Mouse (Mus musculus): ENCODE measurements around the gene Pde11a. TPM values are rescaled to one million over a fixed set of nuclear protein-coding genes. Genes with fewer than 3 reads are reported as not detected.
A peak's percentile ranks its signal among the peaks of the same experiment; 100 is the strongest.

The Pde11a gene
- polyA plus RNA-seq, 1 experiment: 0.83 TPM

DNA sequence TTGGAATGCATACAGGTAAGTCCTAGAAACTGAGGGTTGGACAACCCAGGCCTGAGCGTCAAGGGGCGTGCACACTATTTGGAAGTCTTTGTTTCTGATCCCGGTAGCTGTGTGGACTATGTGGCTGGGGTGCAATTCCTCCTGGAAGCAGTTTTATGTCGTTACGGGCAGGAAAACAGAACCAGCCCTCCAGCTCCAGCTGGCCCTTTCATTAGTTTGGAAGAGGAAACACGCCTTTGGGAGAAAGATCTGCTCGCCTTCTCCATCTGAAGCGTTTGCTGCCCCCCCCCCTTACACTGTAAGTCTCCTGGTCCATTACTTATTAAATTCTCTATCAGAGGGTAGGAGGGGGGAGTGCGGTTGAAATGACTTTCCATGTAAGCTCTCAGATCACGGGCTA lies 279.0 kb downstream of the Pde11a start:
- no peaks in the 10 kb centered on the region for H3K36me3 ChIP-seq (ENCODE audit: control insufficient read depth, insufficient read depth, low read length)
- H3K27me3 ChIP-seq (replicated peaks; ENCODE audit: control insufficient read depth, insufficient read depth, low read length): no peaks in the 10 kb centered on the region
- 64% methylated on average over 10 of the region's 10 CpGs for WGBS
- H3K4me3 ChIP-seq (ENCODE audit: insufficient read depth, low read depth, low read length): no peak overlapping the region
- TF ChIP-seq POLR2A (IDR thresholded peaks at IDR 0.05; ENCODE audit: low read depth, low read length) (no peak), CTCF (conservative IDR thresholded peaks at IDR 0.05; ENCODE audit: insufficient read depth, insufficient read length, low read depth, low read length) (no peak)
- DNase-seq: no peak
- no peaks in the 10 kb centered on the region for H3K4me1 ChIP-seq (ENCODE audit: control insufficient read depth, insufficient read depth, low read length)
- no peak overlapping the region for H3K27ac ChIP-seq (ENCODE audit: insufficient read depth, low read depth, low read length)

GRCm38 (mm10) chr2:76058661-76059467 lies 279.7 kb downstream of the Pde11a start:
- H3K36me3 ChIP-seq (ENCODE audit: control insufficient read depth, insufficient read depth, low read length): no peaks in the 10 kb centered on the region
- no peak for TF ChIP-seq POLR2A (IDR thresholded peaks at IDR 0.05; ENCODE audit: low read depth, low read length)
- no peak for TF ChIP-seq CTCF (conservative IDR thresholded peaks at IDR 0.05; ENCODE audit: insufficient read depth, insufficient read length, low read depth, low read length)
- no peak for DNase-seq
- H3K4me3 ChIP-seq (ENCODE audit: insufficient read depth, low read depth, low read length): no peak overlapping the region
- H3K27ac ChIP-seq (ENCODE audit: insufficient read depth, low read depth, low read length): no peak overlapping the region
- H3K27me3 ChIP-seq (replicated peaks; ENCODE audit: control insufficient read depth, insufficient read depth, low read length): no peaks in the 10 kb centered on the region
- WGBS: 79% methylated on average over 13 of the region's 13 CpGs
- H3K4me1 ChIP-seq (ENCODE audit: control insufficient read depth, insufficient read depth, low read length): no peaks in the 10 kb centered on the region

- H3K27ac ChIP-seq (ENCODE audit: insufficient read depth, low read depth, low read length): no peak overlapping the region
- no peak for DNase-seq
- WGBS: 85% methylated on average over 7 of the region's 7 CpGs
- no peaks in the 10 kb centered on the region for H3K4me1 ChIP-seq (ENCODE audit: control insufficient read depth, insufficient read depth, low read length)
- no peaks in the 10 kb centered on the region for H3K36me3 ChIP-seq (ENCODE audit: control insufficient read depth, insufficient read depth, low read length)
- TF ChIP-seq POLR2A (IDR thresholded peaks at IDR 0.05; ENCODE audit: low read depth, low read length): no peak
- TF ChIP-seq CTCF (conservative IDR thresholded peaks at IDR 0.05; ENCODE audit: insufficient read depth, insufficient read length, low read depth, low read length): no peak
- no peak overlapping the region for H3K4me3 ChIP-seq (ENCODE audit: insufficient read depth, low read depth, low read length)
- H3K27me3 ChIP-seq (replicated peaks; ENCODE audit: control insufficient read depth, insufficient read depth, low read length): no peaks in the 10 kb centered on the region
These were observed 281.0 kb downstream of the Pde11a start for GRCm38 (mm10) chr2:76057555-76057954.

DNA sequence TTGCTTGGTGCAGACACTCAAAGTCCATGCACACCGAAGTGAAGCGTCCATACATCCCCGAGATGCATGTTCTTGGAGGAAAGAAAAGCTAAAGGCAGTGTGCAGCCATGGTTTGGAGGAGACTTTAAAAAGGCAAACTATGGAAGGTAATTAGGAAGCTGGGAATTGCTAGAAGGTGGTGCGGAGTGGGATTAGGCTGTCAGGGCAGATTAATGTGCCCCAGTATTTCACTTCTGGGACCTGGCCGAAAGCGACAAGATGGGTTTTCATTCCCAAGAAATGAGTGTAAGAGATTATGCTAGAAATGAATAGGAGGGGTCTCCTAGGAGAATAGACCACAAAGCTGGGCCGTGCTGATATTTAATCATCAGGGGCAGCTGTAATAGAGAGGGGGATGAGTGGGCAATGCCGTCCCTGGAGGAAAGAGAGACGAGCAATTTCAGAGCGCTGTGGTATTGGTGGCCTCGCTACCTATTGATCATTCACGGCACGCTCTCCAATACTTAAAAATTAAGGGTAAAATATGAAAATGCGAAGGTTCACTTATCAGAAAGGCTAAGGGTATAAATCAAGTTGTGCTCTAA lies 284.7 kb downstream of the Pde11a start:
- Histone ChIP-seq H3K27ac (ENCODE audit: insufficient read depth, low read depth, low read length) (no peak overlapping the region), H3K4me1 (ENCODE audit: control insufficient read depth, insufficient read depth, low read length) (0 out of 2 replicates have a peak, but pooled peaks cover 2% of the 10 kb centered on the region), H3K27me3 (replicated peaks; ENCODE audit: control insufficient read depth, insufficient read depth, low read length) (no peaks in the 10 kb centered on the region), H3K4me3 (ENCODE audit: insufficient read depth, low read depth, low read length) (no peak overlapping the region), H3K36me3 (ENCODE audit: control insufficient read depth, insufficient read depth, low read length) (no peaks in the 10 kb centered on the region)
- TF ChIP-seq CTCF (conservative IDR thresholded peaks at IDR 0.05; ENCODE audit: insufficient read depth, insufficient read length, low read depth, low read length) (no peak), POLR2A (IDR thresholded peaks at IDR 0.05; ENCODE audit: low read depth, low read length) (no peak)
- no peak for DNase-seq
- WGBS: 93% methylated on average over 14 of the region's 14 CpGs

GRCm38 (mm10) chr2:76052897-76053505 lies 285.6 kb downstream of the Pde11a start:
- 78% methylated on average over 1 of the region's 1 CpGs for WGBS
- no peak overlapping the region for H3K27ac ChIP-seq (ENCODE audit: insufficient read depth, low read depth, low read length)

GRCm38 (mm10) chr2:76051385-76051784 lies 287.2 kb downstream of the Pde11a start:
- no peak for DNase-seq
- Histone ChIP-seq H3K36me3 (ENCODE audit: control insufficient read depth, insufficient read depth, low read length) (no peaks in the 10 kb centered on the region), H3K4me1 (ENCODE audit: control insufficient read depth, insufficient read depth, low read length) (0 out of 2 replicates have a peak, but pooled peaks cover 2% of the 10 kb centered on the region), H3K27me3 (replicated peaks; ENCODE audit: control insufficient read depth, insufficient read depth, low read length) (no peaks in the 10 kb centered on the region), H3K27ac (ENCODE audit: insufficient read depth, low read depth, low read length) (no peak overlapping the region), H3K4me3 (ENCODE audit: insufficient read depth, low read depth, low read length) (no peak overlapping the region)
- no peak for TF ChIP-seq CTCF (conservative IDR thresholded peaks at IDR 0.05; ENCODE audit: insufficient read depth, insufficient read length, low read depth, low read length)
- 35% methylated on average over 11 of the region's 11 CpGs for WGBS

More at GRCm38 (mm10) chr2:76052897-76053505, 285.6 kb downstream of the Pde11a start:
- Histone ChIP-seq H3K36me3 (ENCODE audit: control insufficient read depth, insufficient read depth, low read length) (no peaks in the 10 kb centered on the region), H3K4me1 (ENCODE audit: control insufficient read depth, insufficient read depth, low read length) (0 out of 2 replicates have a peak, but pooled peaks cover 2% of the 10 kb centered on the region), H3K4me3 (ENCODE audit: insufficient read depth, low read depth, low read length) (no peak overlapping the region), H3K27me3 (replicated peaks; ENCODE audit: control insufficient read depth, insufficient read depth, low read length) (no peaks in the 10 kb centered on the region)
- DNase-seq: no peak
- TF ChIP-seq POLR2A (IDR thresholded peaks at IDR 0.05; ENCODE audit: low read depth, low read length): no peak
- TF ChIP-seq CTCF (conservative IDR thresholded peaks at IDR 0.05; ENCODE audit: insufficient read depth, insufficient read length, low read depth, low read length): no peak

- peak; percentile 54 for DNase-seq
- 43% methylated on average over 4 of the region's 4 CpGs for WGBS
- Histone ChIP-seq H3K27me3 (replicated peaks; ENCODE audit: control insufficient read depth, insufficient read depth, low read length) (no peaks in the 10 kb centered on the region), H3K36me3 (ENCODE audit: control insufficient read depth, insufficient read depth, low read length) (no peaks in the 10 kb centered on the region), H3K4me1 (ENCODE audit: control insufficient read depth, insufficient read depth, low read length) (0 out of 2 replicates have a peak, but pooled peaks cover 2% of the 10 kb centered on the region), H3K4me3 (ENCODE audit: insufficient read depth, low read depth, low read length) (no peak overlapping the region), H3K27ac (ENCODE audit: insufficient read depth, low read depth, low read length) (no peak overlapping the region)
- TF ChIP-seq CTCF (conservative IDR thresholded peaks at IDR 0.05; ENCODE audit: insufficient read depth, insufficient read length, low read depth, low read length) (no peak), POLR2A (IDR thresholded peaks at IDR 0.05; ENCODE audit: low read depth, low read length) (no peak)
These were observed 287.7 kb downstream of the Pde11a start for GRCm38 (mm10) chr2:76050911-76051310.
